Mouse (Mus musculus) CD4-positive, CD25-positive, alpha-beta regulatory T cell, adult 9 weeks (primary cell): ENCODE data around the gene Phf11d. TPM values are rescaled to one million over a fixed set of nuclear protein-coding genes. Genes with fewer than 3 reads are reported as not detected.

Experiments used
- polyA plus RNA-seq: library from polyadenylated mRNA; unstranded; fragments of 100-300 nt; shearing (Covaris generic); gene quantifications from one replicate; pipeline ENCODE4 v1.2.1, GENCODE M21; 2017

Phf11d gene
- polyA plus RNA-seq: 17.4 TPM

DNA sequence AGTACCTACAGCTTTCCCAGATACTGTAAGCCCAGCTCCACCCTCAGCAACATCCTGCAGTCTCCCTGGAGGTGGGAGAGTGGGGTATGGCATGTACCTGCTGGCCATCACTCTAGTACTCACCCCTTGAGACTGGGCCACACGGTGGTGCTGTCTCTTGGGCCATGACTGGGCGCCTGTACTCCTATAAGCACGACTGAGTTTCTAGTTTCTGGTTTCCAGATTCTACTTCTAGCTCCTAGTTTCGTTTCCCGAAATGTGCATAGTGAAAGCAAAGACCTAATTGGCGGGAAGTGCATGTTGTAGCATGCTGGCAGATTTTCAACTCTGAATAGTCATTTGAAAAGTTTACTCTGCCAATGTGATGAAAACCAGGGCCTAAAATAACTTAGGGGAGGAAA is at the start of gene Phf11d:
Phf11d (minus strand) TSS at position 227 of the 401 bp plus-strand sequence.

DNA sequence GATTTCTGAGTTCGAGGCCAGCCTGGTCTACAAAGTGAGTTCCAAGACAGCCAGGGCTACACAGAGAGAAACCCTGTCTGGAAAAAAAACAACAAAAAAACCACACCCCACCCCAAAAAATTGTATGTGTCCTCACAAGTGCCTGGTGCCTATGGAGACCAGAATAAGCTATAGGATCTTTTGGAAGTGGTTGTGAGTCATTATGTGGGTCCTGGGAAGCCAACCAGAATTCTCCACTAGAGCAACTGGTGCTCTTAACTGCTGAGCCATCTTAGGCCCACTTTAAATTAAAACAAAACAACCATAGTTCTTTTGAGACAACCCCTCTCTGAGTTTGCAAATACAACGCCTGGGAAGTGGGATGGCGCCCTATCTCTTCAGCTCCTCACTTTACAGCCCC is 30.0 kb upstream of the Phf11d start, which contains the start of gene Phf11c:
Phf11c (minus strand) TSS at position 101 of the 400 bp plus-strand sequence.

DNA sequence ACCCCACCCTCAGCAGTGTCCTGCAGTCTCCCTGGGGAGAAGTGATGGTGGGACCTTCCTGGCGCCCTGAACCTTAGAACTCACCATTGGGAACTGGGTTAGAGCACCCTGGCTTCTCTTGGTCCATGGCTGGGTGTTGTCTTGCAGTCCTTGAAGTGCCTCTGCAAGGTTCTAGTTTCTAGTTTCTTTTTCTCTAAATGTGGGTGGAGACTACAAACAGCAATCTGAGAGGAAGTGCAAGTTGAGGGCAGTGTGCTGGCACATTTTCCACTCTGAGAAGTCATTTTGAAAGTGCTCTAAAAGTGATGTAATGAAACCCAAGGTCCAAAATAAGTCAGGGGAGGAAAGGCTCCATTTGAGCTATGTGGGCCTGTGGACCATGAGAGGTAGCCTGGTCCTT is 24.1 kb downstream of the Phf11d start, which contains the start of gene Phf11b:
Phf11b (minus strand) TSS at position 163 of the 400 bp plus-strand sequence.

Other genes with a start within 250 kb of the Phf11d start
- gene 1700129C05Rik, start 222.6 kb downstream of the Phf11d start, polyA plus RNA-seq: not detected
- not detected for gene Gm5142, start 186.7 kb downstream of the Phf11d start, polyA plus RNA-seq
- 26.6 TPM for gene Rcbtb1, start 164.3 kb downstream of the Phf11d start, polyA plus RNA-seq
- gene Gm6904, start 105.3 kb downstream of the Phf11d start, polyA plus RNA-seq: 9.4 TPM
- 46.1 TPM for gene Phf11a, start 67.9 kb downstream of the Phf11d start, polyA plus RNA-seq
- gene Phf11b, start 24.1 kb downstream of the Phf11d start, polyA plus RNA-seq: 201 TPM
- gene Phf11c, start 29.9 kb upstream of the Phf11d start, polyA plus RNA-seq: 27.4 TPM
- 25.8 TPM for gene Setdb2, start 75.4 kb upstream of the Phf11d start, polyA plus RNA-seq
- gene Cab39l, start 75.5 kb upstream of the Phf11d start, polyA plus RNA-seq: 74.8 TPM
- gene Cdadc1, start 232.5 kb upstream of the Phf11d start, polyA plus RNA-seq: 42.9 TPM